Mouse (Mus musculus) forebrain, embryonic 13.5 days (tissue): ENCODE data around the gene Gapdh. TPM values are rescaled to one million over a fixed set of nuclear protein-coding genes. Genes with fewer than 3 reads are reported as not detected.

ENCODE experiments used
- ATAC-seq: fragments of 200-750 bp; cut with Nextera tagmentation; 2 replicates; pipeline ENCODE4 v1.8.0; 2017
- H3K27ac ChIP-seq: fragments of 300-500 bp; sonication (generic); 2 replicates; pipeline ENCODE4 v1.5.1; 2015; ENCODE audit warnings: inconsistent platforms, mild to moderate bottlenecking, moderate library complexity
- H3K27me3 ChIP-seq: fragments of 300-500 bp; sonication (generic); 2 replicates; pipeline ENCODE4 v1.6.1; 2015; ENCODE audit warnings: mild to moderate bottlenecking, inconsistent platforms
- H3K36me3 ChIP-seq: fragments of 300-500 bp; sonication (generic); 2 replicates; pipeline ENCODE4 v1.6.1; 2015; ENCODE audit warnings: mild to moderate bottlenecking, inconsistent platforms; ENCODE audit not compliant: poor library complexity, severe bottlenecking
- H3K4me1 ChIP-seq: fragments of 300-500 bp; sonication (generic); 2 replicates; pipeline ENCODE4 v1.6.1; 2015; ENCODE audit warnings: inconsistent platforms
- H3K4me2 ChIP-seq: fragments of 300-500 bp; sonication (generic); 2 replicates; pipeline ENCODE4 v1.6.1; 2015; ENCODE audit warnings: inconsistent platforms, mild to moderate bottlenecking, moderate library complexity
- H3K4me3 ChIP-seq: fragments of 300-500 bp; sonication (generic); 2 replicates; pipeline ENCODE4 v1.5.1; 2015; ENCODE audit warnings: mild to moderate bottlenecking, inconsistent platforms
- H3K9ac ChIP-seq: fragments of 300-500 bp; sonication (generic); 2 replicates; pipeline ENCODE4 v1.6.1; 2015; ENCODE audit warnings: mild to moderate bottlenecking, inconsistent platforms
- H3K9me3 ChIP-seq: fragments of 300-500 bp; sonication (generic); replicated peaks from 2 replicates; pipeline ENCODE4 v1.6.1; 2016; ENCODE audit warnings: inconsistent platforms
- WGBS: fragments of 180-500 bp; shearing (Covaris S2); methylation state at CpG from one replicate; pipeline ENCODE4 v1.1.7; 2015; 5-methylcytosine and 5-hydroxymethylcytosine counted together
- polyA plus RNA-seq: library from polyadenylated mRNA; unstranded; fragments of >200 nt; fragmentation: Nextera tagmentation; extraction: Ambion mirVana; gene quantifications from 2 replicates; pipeline ENCODE4 v1.2.1, GENCODE M21; 2015

Gene Gapdh
- polyA plus RNA-seq, 1 experiment from 2014 or later: 2,008 TPM

DNA sequence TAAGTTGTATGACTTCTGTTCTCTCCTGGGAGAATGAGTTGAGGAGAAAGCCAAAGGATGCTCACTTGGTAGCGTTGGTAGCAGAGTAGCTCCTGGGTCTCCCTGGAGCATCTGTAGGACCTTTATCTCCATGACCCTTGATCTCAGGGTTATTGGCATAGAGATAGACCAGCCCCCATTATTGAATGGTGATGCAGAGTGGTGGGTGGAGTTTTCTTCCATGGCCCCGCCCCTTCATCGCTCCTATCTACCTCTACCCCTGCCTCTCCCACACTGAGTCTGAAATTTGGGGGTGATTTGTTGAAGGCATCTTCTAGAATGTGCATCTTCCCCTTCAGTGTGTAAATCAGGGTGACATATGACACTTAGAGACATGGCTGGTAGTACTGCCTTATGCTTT is 9.8 kb downstream of the Gapdh start:
- 90% methylated on average over 3 of the region's 3 CpGs for WGBS
- H3K9me3 ChIP-seq: no peaks in the 10 kb centered on the region
- no peak overlapping the region for H3K27ac ChIP-seq
- peaks cover 19% of the 10 kb centered on the region for H3K4me1 ChIP-seq
- H3K9ac ChIP-seq: no peak overlapping the region
- H3K4me2 ChIP-seq: no peak overlapping the region
- no peak for ATAC-seq
- no peaks in the 10 kb centered on the region for H3K27me3 ChIP-seq
- H3K4me3 ChIP-seq: no peak overlapping the region
- H3K36me3 ChIP-seq: peaks cover 69% of the 10 kb centered on the region

DNA sequence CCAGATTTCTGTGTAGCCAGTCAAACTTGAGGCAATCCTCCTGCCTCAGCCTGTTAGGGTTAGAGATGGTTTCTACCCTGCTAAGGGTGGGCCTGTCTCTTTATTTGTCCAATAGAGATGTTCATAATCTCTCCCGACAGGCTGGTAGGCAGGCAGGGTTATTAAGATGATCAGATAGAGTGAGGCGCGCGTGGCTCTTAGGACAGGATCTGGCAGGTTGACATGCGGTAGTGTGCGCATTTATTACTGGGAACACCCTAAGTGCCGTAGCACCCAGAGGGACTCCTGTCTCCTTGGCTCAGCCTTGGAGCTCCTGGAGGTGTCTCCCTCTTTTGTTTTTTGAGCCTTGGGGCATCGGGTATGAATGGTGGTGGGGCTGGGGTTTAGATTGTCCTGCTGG is 11.0 kb downstream of the Gapdh start:
- WGBS: 86% methylated on average over 8 of the region's 8 CpGs
- Histone ChIP-seq H3K4me3 (no peak overlapping the region), H3K36me3 (peaks cover 67% of the 10 kb centered on the region), H3K4me1 (peaks cover 9% of the 10 kb centered on the region), H3K27me3 (no peaks in the 10 kb centered on the region), H3K9ac (no peak overlapping the region), H3K9me3 (no peaks in the 10 kb centered on the region), H3K27ac (no peak overlapping the region), H3K4me2 (no peak overlapping the region)
- ATAC-seq: no peak

DNA sequence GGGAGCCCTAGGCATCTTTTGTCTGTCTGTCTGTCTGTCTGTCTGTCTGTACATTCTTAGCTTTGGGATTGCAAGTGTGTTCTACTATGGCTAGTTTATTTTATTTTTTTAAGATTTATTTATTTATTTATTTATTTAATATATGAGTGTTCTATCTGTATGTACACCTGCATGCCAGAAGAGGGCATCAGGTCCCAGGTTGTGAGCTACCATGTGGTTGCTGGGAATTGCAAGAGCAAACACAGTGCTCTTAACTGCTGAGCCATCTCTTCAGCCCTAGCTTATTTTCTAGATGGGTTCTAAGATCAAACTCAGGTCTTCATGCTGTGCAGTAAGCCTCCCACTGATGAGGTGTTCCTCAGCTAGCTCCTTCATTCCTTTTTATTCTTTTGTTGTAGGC is 11.7 kb downstream of the Gapdh start:
- Histone ChIP-seq H3K27ac (no peak overlapping the region), H3K9me3 (no peaks in the 10 kb centered on the region), H3K4me1 (peaks cover 5% of the 10 kb centered on the region), H3K27me3 (no peaks in the 10 kb centered on the region), H3K4me3 (no peak overlapping the region), H3K9ac (no peak overlapping the region), H3K36me3 (peaks cover 63% of the 10 kb centered on the region), H3K4me2 (no peak overlapping the region)
- no peak for ATAC-seq

DNA sequence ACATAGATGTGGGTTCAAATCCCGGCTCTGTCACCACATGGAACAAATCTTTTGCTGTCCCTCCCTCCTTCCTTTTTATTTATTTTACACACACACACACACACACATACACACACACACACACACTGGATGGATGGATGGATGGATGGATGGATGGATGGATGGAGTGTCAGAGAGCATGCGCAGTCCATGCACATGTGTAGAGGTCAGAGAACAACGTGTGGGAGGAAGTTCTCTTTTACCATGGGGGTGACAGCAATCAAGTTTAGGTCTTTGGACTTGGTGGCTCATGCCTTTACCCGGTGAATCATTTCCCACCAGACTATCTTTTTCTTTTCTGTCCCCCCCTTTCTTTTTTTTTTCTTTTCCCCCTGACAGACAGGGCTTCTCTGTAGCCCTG is 12.6 kb downstream of the Gapdh start:
- no peak overlapping the region for H3K27ac ChIP-seq
- H3K4me3 ChIP-seq: no peak overlapping the region
- no peak for ATAC-seq
- WGBS: 88% methylated on average over 4 of the region's 4 CpGs
- no peaks in the 10 kb centered on the region for H3K9me3 ChIP-seq
- H3K4me1 ChIP-seq: peaks cover 14% of the 10 kb centered on the region
- no peaks in the 10 kb centered on the region for H3K27me3 ChIP-seq
- no peak overlapping the region for H3K4me2 ChIP-seq
- H3K36me3 ChIP-seq: peaks cover 60% of the 10 kb centered on the region
- no peak overlapping the region for H3K9ac ChIP-seq

DNA sequence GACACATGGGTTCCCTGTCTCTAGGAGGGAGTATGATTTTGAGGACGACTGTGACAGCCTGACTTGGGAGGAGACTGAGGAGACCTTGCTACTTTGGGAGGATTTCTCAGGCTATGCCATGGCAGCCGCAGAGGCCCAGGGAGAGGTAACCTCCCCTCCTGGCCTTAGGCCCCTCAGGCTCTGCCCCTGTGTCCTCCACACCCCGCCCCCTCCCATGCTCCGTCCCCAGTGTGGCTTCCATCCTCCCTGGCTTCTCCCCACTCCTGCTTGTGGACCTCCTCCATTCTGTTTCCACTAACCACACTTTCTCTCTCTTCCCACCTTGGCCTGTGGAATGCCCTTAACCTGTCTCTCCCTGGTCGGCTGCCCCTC is 13.3 kb downstream of the Gapdh start:
- Histone ChIP-seq H3K9me3 (no peaks in the 10 kb centered on the region), H3K27ac (no peak overlapping the region), H3K9ac (no peak overlapping the region; the same call in 1 of the 2 replicates), H3K27me3 (no peaks in the 10 kb centered on the region), H3K36me3 (peaks cover 63% of the 10 kb centered on the region), H3K4me3 (no peak overlapping the region), H3K4me1 (peaks cover 20% of the 10 kb centered on the region), H3K4me2 (no peak overlapping the region)
- no peak for ATAC-seq
- 86% methylated on average over 5 of the region's 5 CpGs for WGBS

DNA sequence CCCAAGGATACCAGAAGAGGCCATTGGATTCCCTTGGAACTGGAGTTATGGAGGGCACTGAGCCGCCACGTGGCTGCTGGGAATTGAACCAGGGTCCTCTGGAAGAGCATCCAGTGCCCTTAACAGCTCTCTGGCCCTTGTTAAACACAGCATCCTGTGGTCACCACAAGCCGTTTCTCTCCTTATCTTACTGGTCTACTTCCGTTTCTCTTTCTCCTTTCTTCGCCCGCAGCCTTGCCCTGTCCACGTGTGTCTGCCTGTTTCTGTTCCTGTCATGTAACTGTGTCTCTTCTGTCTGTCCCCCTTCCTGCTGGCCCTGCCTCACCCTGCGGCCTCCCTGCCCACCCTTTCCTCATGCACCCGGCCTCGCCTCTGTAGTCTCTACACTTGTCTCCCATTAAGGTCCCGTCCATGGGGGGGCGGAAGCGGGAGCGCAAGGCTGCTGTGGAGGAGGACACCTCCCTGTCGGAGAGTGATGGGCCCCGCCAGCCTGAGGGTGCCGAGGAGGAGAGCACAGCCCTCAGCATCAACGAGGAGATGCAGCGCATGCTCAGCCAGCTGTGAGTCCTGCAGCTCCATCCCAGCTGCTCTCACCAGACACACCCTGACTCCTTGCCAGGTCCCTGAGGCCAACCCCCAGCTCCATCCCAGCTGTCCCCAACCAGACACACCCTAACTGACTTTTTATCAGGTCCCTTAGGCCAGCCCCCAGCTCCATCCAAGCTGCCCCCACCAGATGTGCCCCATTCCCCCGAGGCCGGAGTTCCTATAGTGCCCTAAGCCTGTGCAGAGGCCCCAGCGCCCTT is 13.9 kb downstream of the Gapdh start:
- Histone ChIP-seq H3K4me2 (no peak overlapping the region), H3K4me1 (peaks cover 25% of the 10 kb centered on the region), H3K27ac (no peak overlapping the region), H3K36me3 (peaks cover 58% of the 10 kb centered on the region), H3K9ac (no peak overlapping the region), H3K4me3 (no peak overlapping the region), H3K27me3 (no peaks in the 10 kb centered on the region), H3K9me3 (no peaks in the 10 kb centered on the region)
- 87% methylated on average over 21 of the region's 22 CpGs for WGBS
- ATAC-seq: no peak

DNA sequence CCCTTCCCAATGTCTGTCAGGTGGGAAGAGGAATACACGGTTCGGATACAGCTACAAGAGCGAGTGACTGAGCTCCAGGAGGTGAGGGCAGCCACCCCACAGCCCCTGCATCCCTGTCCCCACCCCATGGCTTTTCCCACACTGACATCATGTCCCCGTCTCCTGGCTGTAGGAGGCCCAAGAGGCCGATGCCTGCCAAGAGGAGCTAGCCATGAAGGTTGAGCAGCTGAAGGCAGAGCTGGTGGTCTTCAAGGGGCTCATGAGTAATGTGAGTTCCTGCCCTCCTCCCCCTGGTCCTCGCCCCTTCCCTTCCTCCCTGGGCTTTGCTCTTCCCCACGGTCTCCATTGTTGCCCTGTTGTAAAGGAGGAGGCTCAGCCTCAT is 16.7 kb downstream of the Gapdh start:
- ATAC-seq: no peak
- H3K9ac ChIP-seq: no peak overlapping the region
- 73% methylated on average over 7 of the region's 7 CpGs for WGBS

DNA sequence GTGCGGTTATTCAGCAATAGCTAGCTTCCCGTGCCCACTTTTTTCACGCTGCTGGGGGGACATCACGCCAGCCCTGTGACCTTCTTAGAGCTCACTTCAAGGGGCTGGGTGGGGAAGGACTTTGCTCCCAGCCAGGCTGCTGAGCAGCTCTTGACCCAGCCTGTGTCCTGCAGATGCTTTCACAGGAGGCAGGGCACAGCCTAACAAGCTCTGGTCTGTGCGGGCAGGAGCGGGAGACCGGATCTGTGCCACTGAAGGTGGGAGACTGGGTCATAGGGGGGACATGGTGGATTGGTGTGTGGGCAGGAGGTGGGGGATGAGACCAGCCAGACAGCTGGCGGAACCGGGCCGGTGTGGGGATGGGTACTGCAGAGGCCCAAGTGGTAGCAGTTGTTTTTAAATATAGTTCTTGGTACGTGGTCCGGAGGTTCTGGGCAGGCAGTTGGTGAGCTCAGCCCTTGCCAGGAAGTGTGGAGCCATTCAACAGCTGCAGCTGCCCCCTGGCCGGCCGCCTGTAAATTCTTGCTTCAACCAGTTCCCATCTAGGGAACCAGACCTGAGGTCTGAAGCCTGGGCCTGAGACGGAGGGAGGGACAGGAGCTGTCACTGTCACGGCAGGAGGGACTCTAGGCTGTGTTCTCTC is 17.2 kb downstream of the Gapdh start:
- peaks cover 56% of the 10 kb centered on the region for H3K36me3 ChIP-seq
- H3K4me1 ChIP-seq: peaks cover 46% of the 10 kb centered on the region
- WGBS: 88% methylated on average over 16 of the region's 16 CpGs
- ATAC-seq: no peak
- no peak overlapping the region for H3K27ac ChIP-seq
- H3K4me2 ChIP-seq: 0 out of 2 replicates have a peak overlapping the region, but pooled peaks have one; percentile 1
- H3K27me3 ChIP-seq: no peaks in the 10 kb centered on the region
- H3K9me3 ChIP-seq: no peaks in the 10 kb centered on the region
- H3K4me3 ChIP-seq: no peak overlapping the region
- H3K9ac ChIP-seq: no peak overlapping the region

More for the DNA sequence above, 16.7 kb downstream of the Gapdh start:
- Histone ChIP-seq H3K36me3 (peaks cover 53% of the 10 kb centered on the region), H3K27me3 (no peaks in the 10 kb centered on the region), H3K4me3 (no peak overlapping the region), H3K9me3 (no peaks in the 10 kb centered on the region), H3K4me1 (peaks cover 43% of the 10 kb centered on the region), H3K4me2 (no peak overlapping the region), H3K27ac (no peak overlapping the region)

DNA sequence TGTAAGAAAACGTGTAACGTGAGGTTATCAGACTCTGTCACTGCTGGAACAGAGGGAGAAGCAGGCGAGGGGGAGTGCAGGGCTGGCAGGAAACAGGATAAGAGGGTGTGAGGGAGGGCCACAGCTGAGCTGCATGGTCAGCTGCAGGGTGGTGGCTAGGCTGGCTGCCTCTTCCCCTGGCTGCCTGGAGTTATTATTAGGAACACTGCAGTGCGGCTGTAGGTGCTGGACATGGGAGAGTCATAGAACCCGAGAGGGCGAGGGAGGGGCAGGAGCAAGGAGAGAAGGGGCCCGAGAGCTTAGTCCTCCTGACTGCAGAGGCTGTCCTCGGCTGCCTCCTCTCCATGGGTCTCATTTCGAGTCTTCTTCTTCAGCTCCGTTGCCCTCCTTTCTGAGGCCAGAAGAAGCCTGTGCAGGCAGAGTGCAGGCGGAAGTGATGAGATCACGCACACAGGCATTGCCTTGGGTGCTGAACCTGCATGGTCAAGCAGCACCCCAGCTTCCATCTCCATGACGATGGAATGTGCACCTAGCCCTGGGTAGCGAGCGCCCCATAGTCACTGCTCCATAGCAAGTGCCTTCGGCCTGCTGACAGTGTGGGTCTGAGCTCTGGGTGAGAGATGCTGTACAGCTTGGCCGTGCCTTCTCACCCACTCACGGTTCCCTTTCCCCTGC is 17.9 kb downstream of the Gapdh start:
- peaks cover 46% of the 10 kb centered on the region for H3K4me1 ChIP-seq
- peaks cover 54% of the 10 kb centered on the region for H3K36me3 ChIP-seq
- no peaks in the 10 kb centered on the region for H3K27me3 ChIP-seq
- H3K9ac ChIP-seq: peak overlapping the region; percentile 30; the same call in 1 of the 2 replicates
- H3K9me3 ChIP-seq: no peaks in the 10 kb centered on the region
- H3K27ac ChIP-seq: no peak overlapping the region
- peak overlapping the region; percentile 6; the same call in 1 of the 2 replicates for H3K4me3 ChIP-seq
- 0 out of 2 replicates have a peak overlapping the region, but pooled peaks have one; percentile 1 for H3K4me2 ChIP-seq
- no peak for ATAC-seq
- WGBS: 78% methylated on average over 18 of the region's 18 CpGs

DNA sequence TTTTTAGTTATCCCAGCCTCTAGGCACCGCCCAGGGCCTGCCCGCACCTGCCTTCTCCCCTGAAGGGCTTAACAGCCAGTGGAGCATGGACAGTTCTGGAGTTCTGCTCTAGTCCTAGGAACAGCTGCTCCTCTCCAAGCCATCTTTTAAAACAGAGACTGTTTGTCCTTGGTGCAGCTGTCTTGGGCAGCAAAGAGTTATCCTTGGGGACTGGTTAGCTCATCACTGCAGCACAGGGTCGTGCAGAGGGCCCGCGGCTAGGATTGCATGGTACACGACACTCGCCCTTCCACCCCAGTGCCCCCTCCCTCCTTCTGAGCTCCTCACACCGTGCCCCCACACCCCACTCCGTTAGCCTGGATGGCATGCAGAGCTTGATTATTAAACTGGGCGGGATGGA is 18.9 kb downstream of the Gapdh start:
- Histone ChIP-seq H3K27me3 (no peaks in the 10 kb centered on the region), H3K4me1 (peaks cover 46% of the 10 kb centered on the region), H3K9ac (peak overlapping the region; percentile 47), H3K4me2 (peak overlapping the region; percentile 95; the same call in 1 of the 2 replicates), H3K27ac (no peak overlapping the region), H3K9me3 (no peaks in the 10 kb centered on the region), H3K4me3 (no peak overlapping the region; the same call in 1 of the 2 replicates), H3K36me3 (peaks cover 53% of the 10 kb centered on the region)
- ATAC-seq: no peak
- WGBS: 80% methylated on average over 10 of the region's 10 CpGs

DNA sequence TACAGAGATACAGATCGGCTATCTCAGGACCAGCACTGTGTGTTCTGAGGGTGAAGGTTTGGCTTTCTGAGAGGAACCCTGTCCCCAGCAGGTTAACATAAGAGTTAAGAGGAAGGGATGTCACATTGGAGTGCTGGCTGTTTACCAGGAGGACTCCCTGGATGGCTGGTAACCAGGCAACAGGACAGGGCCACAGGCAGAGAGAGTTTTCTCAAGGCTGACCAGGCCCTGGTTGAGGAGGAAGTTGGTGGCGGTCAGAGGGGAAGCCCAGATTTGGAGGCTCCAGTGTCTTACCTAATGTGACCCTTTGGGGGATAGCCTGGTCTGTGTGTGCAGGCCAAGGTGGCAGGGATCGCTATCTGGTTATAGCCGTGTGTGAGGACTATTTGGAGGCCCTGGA is 19.5 kb downstream of the Gapdh start:
- WGBS: 80% methylated on average over 4 of the region's 4 CpGs
- Histone ChIP-seq H3K9me3 (no peaks in the 10 kb centered on the region), H3K27me3 (no peaks in the 10 kb centered on the region), H3K36me3 (peaks cover 54% of the 10 kb centered on the region), H3K4me2 (peak overlapping the region; percentile 95), H3K4me3 (0 out of 2 replicates have a peak overlapping the region, but pooled peaks have one; percentile 82), H3K4me1 (peaks cover 46% of the 10 kb centered on the region), H3K27ac (no peak overlapping the region), H3K9ac (peak overlapping the region; percentile 47)
- no peak for ATAC-seq

DNA sequence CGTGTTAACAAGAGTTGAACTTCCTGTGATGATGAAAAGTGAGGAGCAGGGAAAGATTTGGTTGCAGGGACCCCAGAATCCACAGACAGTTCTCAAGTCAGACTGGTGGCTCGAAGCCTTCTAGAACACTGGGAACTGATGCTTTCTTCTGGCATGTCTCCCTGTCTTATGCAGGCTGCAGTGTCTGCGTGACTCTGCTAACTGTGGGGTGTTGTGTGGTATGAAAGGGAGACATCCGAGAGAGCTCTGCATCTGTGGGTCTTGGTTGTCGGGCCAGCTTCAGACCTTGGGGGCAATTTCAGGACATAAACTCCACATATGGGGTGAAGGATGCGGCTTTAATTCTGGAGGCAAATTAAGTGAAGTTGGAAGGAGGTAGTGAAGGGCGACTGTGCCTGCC is 20.1 kb downstream of the Gapdh start:
- H3K4me3 ChIP-seq: peak overlapping the region; percentile 82
- no peaks in the 10 kb centered on the region for H3K9me3 ChIP-seq
- ATAC-seq: no peak
- H3K4me1 ChIP-seq: peaks cover 46% of the 10 kb centered on the region
- no peaks in the 10 kb centered on the region for H3K27me3 ChIP-seq
- no peak overlapping the region for H3K27ac ChIP-seq
- H3K9ac ChIP-seq: peak overlapping the region; percentile 97
- peaks cover 54% of the 10 kb centered on the region for H3K36me3 ChIP-seq
- H3K4me2 ChIP-seq: peak overlapping the region; percentile 95
- WGBS: 57% methylated on average over 7 of the region's 7 CpGs
